Mouse (Mus musculus) kidney, adult 10 weeks (tissue): ENCODE data around the gene Srgn. TPM values are rescaled to one million over a fixed set of nuclear protein-coding genes. Genes with fewer than 3 reads are reported as not detected.

Source experiments
- polyA plus RNA-seq: library from polyadenylated mRNA; stranded (reverse); fragments of 350-450 nt; fragmentation: Illumina TruSeq; extraction: RNeasy Lipid Tissue Mini Kit (QIAGEN cat#74804); gene quantifications from one replicate; pipeline ENCODE4 v1.2.3, GENCODE M21; 2014; ENCODE audit warnings: low read depth, low replicate concordance

Gene Srgn
- polyA plus RNA-seq, result 141 TPM

DNA sequence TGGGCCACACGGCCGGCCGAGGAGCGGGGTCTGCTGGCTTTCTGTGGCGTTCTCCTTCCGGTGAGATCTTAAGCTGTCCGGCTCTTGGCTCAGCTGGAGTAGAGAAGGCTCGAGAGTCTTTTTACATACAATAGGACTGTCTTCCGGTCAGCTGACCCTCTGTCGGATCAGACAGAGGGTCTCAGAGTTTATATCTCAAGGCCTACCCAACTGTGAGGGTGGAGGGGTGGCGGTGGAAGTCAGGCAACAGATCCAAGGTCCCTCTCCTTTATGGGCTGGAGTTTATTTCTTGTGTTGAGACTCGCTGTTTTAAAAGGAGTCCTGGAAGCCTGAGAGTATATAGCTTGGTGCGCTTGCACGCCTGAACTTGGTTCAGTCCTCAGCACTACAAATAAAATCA lies at the start of gene Srgn:
TSS of gene Srgn (minus strand) at position 101 of the 400 bp plus-strand sequence.

DNA sequence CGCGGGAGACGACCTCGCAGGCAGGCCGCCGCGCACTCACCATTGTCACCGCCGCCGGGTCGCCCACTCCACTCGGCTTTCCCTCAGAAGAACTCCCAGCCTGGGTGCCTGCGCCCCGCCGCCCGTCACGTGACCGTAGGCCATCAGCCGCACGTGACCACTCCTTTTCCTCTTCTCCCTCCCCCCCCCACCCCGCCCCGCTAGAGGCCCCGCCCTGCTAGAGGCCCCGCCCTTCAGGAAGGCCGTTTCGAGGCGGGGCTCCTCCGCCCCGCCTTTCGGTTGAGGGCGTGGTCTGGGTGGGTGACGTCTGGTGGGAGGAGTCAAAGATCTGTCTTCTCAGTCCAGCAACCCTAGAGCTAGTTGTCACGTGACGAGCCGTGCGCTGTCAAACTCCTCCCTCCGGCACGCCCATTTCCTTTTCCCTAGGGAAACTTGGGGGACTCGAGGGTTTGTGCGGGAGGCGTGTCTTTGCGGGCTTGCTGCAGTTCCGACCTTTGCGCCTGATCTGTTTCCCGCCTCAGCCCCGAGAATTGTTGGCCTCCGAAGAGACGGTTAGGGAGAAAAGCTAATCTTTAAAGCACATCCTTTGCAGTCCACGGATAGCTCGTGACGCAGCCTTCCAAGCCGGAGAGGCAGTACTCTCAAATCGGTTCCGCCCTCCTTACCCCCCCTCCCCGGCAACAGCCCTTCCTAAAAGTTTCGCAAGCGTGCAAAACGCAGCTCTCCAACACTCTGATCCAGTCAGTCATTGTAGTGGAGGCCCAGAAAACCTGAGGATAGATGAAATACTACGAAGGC lies 40.4 kb downstream of the Srgn start, which contains the start of gene Vps26a:
TSS of gene Vps26a (minus strand) at position 188 of the 798 bp plus-strand sequence.

DNA sequence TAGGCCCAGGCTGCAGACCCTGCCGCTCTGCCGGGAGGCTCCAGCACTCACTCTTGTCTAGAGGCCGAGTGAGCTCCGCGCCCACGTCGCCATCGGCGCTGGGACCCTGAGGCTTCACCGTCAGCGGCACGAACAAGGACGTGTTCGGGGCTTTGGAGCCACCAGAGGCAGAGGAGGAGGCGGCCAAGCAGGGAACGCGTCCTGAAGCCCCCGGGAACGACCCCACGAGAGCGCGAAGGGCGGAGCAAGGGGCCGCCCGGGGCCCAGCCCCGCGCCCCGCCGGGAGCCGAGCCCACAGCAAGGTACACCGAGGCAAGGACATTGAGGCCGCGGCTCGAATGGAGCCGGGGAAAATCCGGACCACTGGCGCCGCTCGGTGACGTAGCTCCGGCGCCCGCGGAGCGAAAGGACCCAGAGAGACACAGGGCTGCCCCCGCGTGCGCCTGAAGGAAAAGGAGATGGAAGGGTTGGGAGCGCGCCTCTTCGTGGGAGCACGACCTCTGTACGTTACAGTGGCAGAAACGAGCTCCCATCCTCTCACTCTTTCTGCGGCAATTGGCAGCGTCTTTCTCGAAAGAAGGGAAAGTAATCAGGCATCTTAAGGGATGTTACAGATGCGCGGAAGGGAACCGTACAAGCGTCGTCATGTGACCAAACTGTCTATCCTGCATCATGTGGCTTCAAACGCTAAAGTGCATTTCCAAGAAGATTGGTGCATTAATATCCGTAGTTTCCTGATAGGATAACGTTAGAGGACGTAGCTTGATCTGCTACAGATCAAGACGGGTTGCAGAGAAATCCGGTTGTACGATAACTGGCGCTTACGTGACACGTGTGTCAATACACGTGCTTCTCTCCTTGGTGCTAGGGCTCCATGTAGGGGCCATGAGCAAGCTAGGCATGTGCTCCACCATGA lies 77.6 kb downstream of the Srgn start, which contains the start of the genes 4930507D05Rik and Supv3l1:
TSS of gene 4930507D05Rik (plus strand) at position 126 of the 916 bp plus-strand sequence.
TSS of gene Supv3l1 (minus strand) at position 375 of the 916 bp plus-strand sequence.

Other genes starting within 250 kb of the Srgn start
- 11.4 TPM for gene Hk1, start 147.5 kb downstream of the Srgn start, polyA plus RNA-seq
- gene Hkdc1, start 105.0 kb downstream of the Srgn start, polyA plus RNA-seq, result 0.16 TPM
- not detected for gene 4930507D05Rik, start 78.0 kb downstream of the Srgn start, polyA plus RNA-seq
- gene Supv3l1, start 77.7 kb downstream of the Srgn start, polyA plus RNA-seq, result 22.4 TPM
- gene Vps26a, start 40.6 kb downstream of the Srgn start, polyA plus RNA-seq, result 206 TPM
- gene Kif1bp, start 51.0 kb upstream of the Srgn start, polyA plus RNA-seq, result 37.0 TPM
- 39.1 TPM for gene Ddx21, start 74.8 kb upstream of the Srgn start, polyA plus RNA-seq
- 149 TPM for gene Ddx50, start 123.8 kb upstream of the Srgn start, polyA plus RNA-seq
- 0.85 TPM for gene Stox1, start 198.7 kb upstream of the Srgn start, polyA plus RNA-seq